10 mouse cellular contexts compared by ENCODE assay signal in the genomic region with DNA sequence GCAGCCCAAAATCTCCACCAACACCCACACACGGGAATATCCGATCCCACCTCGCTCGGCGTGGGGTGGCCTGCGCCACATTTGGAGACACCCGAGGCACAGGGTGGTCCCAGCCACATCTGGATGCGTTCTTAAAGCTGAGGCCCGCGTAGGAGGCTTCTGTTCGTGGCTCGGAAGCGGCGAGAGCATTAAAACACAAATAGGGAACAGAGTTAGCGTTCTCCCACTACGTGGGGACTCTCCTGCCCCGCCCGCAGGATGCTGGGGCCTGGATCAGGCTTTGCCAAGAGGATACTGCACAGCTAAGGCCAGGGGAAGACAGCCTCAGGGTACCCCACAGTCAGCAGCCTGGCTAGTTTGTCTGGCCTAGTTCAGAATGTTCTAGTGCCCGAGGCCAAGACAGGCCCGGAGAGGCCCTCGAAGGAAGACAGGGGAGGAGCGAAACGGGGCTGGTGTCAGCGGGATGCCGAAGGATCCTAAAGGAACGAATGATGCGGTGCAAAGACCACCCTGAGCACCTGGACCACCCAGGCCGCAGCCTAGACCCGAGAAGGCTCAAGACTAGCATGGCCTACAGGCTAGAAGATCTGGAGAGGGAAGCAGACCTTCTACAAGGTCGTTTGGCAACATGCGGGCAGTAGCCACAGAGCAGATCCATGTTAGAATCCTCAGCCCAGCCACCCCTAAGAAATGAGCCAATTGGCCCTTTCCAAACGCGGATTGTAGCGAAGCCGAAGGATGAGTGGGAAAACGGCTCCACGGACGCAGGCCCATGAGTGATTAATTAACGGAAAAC.
DNase-seq lines count a peak whose midpoint lies in the region; ATAC-seq lines count a peak whose summit lies in the region.
"Had no signal": no experiment of that assay in that cellular context is flagged by ENCODE, and none has a peak within 500 bp of the region (broad histone marks: within the 10 kb centered on the region; RNA-seq: fewer than 3 reads in every experiment).

No protein-coding gene starts in this region.

- H3K9ac ChIP-seq in kidney, embryonic 16.5 days (replicated peaks; ENCODE audit: low read length) = peak overlapping the region; percentile 57
- H3K9ac ChIP-seq in embryonic facial prominence, embryonic 14.5 days (ENCODE audit: low read depth, low read length) = peak overlapping the region; percentile 59
- H3K9ac ChIP-seq in intestine, embryonic 14.5 days (ENCODE audit: low read length) = peak overlapping the region; percentile 36; the same call in 1 of the 2 replicates
- H3K9ac ChIP-seq in neural tube, embryonic 12.5 days = peak overlapping the region; percentile 52; the same call in 1 of the 2 replicates

- peaks cover 31% of the 10 kb centered on the region for H3K27me3 ChIP-seq in kidney, embryonic 16.5 days (ENCODE audit: insufficient read depth, low read length)
- H3K27me3 ChIP-seq in embryonic facial prominence, embryonic 14.5 days (replicated peaks; ENCODE audit: control insufficient read depth, insufficient read depth, low read length) = peaks cover 32% of the 10 kb centered on the region
- peaks cover 41% of the 10 kb centered on the region for H3K27me3 ChIP-seq in intestine, embryonic 14.5 days (replicated peaks; ENCODE audit: control insufficient read depth, insufficient read depth, low read length)
- H3K27me3 ChIP-seq in neural tube, embryonic 12.5 days (replicated peaks) = peaks cover 42% of the 10 kb centered on the region
- H3K27me3 ChIP-seq: Patski had no signal

- peak overlapping the region; percentile 82 for H3K4me2 ChIP-seq in kidney, embryonic 16.5 days (replicated peaks; ENCODE audit: low read depth, low read length)
- H3K4me2 ChIP-seq in embryonic facial prominence, embryonic 14.5 days (ENCODE audit: low read depth, low read length) = peak overlapping the region; percentile 75
- H3K4me2 ChIP-seq in intestine, embryonic 14.5 days (ENCODE audit: low read length) = peak overlapping the region; percentile 91
- H3K4me2 ChIP-seq in neural tube, embryonic 12.5 days (replicated peaks) = peak overlapping the region; percentile 76

- DNase-seq in kidney, adult 11 months = no peak
- DNase-seq in embryonic facial prominence, embryonic 14.5 days (ENCODE audit: low spot score) = peak; percentile 55
- DNase-seq in intestine, embryonic 14.5 days (ENCODE audit: low spot score) = peak; percentile 70
- no peak for DNase-seq in adrenal gland, postnatal 4 days (ENCODE audit: low spot score in 2 of 2)
- no peak for DNase-seq in spleen, postnatal 4 days (ENCODE audit: low spot score in 2 of 2)
- DNase-seq in spleen, adult 18-20 months = no peak

- H3K4me1 ChIP-seq in kidney, embryonic 16.5 days (ENCODE audit: insufficient read depth, low read length) = peaks cover 26% of the 10 kb centered on the region
- H3K4me1 ChIP-seq in embryonic facial prominence, embryonic 14.5 days (ENCODE audit: control insufficient read depth, insufficient read depth, low read length) = peaks cover 24% of the 10 kb centered on the region
- peaks cover 16% of the 10 kb centered on the region for H3K4me1 ChIP-seq in intestine, embryonic 14.5 days (replicated peaks; ENCODE audit: control insufficient read depth, insufficient read depth, low read length)
- peaks cover 21% of the 10 kb centered on the region for H3K4me1 ChIP-seq in neural tube, embryonic 12.5 days

- 24% methylated on average over 39 of the region's 39 CpGs for WGBS in kidney, embryonic 16.5 days
- 9% methylated on average over 39 of the region's 39 CpGs for WGBS in embryonic facial prominence, embryonic 14.5 days
- 43% methylated on average over 39 of the region's 39 CpGs for WGBS in intestine, embryonic 14.5 days
- 15% methylated on average over 39 of the region's 39 CpGs for WGBS in neural tube, embryonic 12.5 days

- peak overlapping the region; percentile 51 for H3K4me3 ChIP-seq in kidney, embryonic 16.5 days (ENCODE audit: low read length)
- H3K4me3 ChIP-seq in embryonic facial prominence, embryonic 14.5 days (ENCODE audit: low read depth, low read length) = peak overlapping the region; percentile 40
- peak overlapping the region; percentile 39 for H3K4me3 ChIP-seq in intestine, embryonic 14.5 days (ENCODE audit: low read depth, low read length)
- H3K4me3 ChIP-seq in neural tube, embryonic 12.5 days = peak overlapping the region; percentile 38

- H3K36me3 ChIP-seq in kidney, embryonic 16.5 days (ENCODE audit: insufficient read depth, low read length) = no peaks in the 10 kb centered on the region
- no peaks in the 10 kb centered on the region for H3K36me3 ChIP-seq in embryonic facial prominence, embryonic 14.5 days (ENCODE audit: control insufficient read depth, insufficient read depth, low read length)
- no peaks in the 10 kb centered on the region for H3K36me3 ChIP-seq in intestine, embryonic 14.5 days (ENCODE audit: control insufficient read depth, insufficient read depth, low read length)
- no peaks in the 10 kb centered on the region for H3K36me3 ChIP-seq in neural tube, embryonic 12.5 days

- no peaks in the 10 kb centered on the region for H3K9me3 ChIP-seq in kidney, embryonic 16.5 days (ENCODE audit: low read length)
- no peaks in the 10 kb centered on the region for H3K9me3 ChIP-seq in embryonic facial prominence, embryonic 14.5 days (ENCODE audit: control insufficient read depth, low read length)
- H3K9me3 ChIP-seq in intestine, embryonic 14.5 days (ENCODE audit: control insufficient read depth, low read length) = no peaks in the 10 kb centered on the region
- H3K9me3 ChIP-seq in neural tube, embryonic 12.5 days = no peaks in the 10 kb centered on the region

- H3K27ac ChIP-seq in kidney, embryonic 16.5 days (ENCODE audit: low read length) = no peak overlapping the region
- peak overlapping the region; percentile 74 for H3K27ac ChIP-seq in embryonic facial prominence, embryonic 14.5 days (replicated peaks; ENCODE audit: low read depth, low read length)
- H3K27ac ChIP-seq in intestine, embryonic 14.5 days (ENCODE audit: low read depth) = no peak overlapping the region
- no peak overlapping the region; the same call in 1 of the 2 replicates for H3K27ac ChIP-seq in neural tube, embryonic 12.5 days
- H3K27ac ChIP-seq: macrophage had no signal

- ATAC-seq in kidney, embryonic 16.5 days (ENCODE audit: low FRiP score, low TSS enrichment) = peak; percentile 60
- peak; percentile 47 for ATAC-seq in embryonic facial prominence, embryonic 14.5 days (ENCODE audit: low read depth)
- 0 out of 2 replicates have a peak, but pooled peaks have one; percentile 12 for ATAC-seq in intestine, embryonic 14.5 days (replicated peaks; ENCODE audit: low FRiP score, low TSS enrichment, low read depth)
- 0 out of 2 replicates have a peak, but pooled peaks have one; percentile 63 for ATAC-seq in neural tube, embryonic 12.5 days (ENCODE audit: low FRiP score, low read depth)
- ATAC-seq: Patski had no signal

Comparison
In these comparisons a context has a peak if more than half of its experiments do, and no peak if none do; other contexts are left out.
1. ATAC-seq: peak in every context shown above with its lines; median percentile 63 in neural tube, embryonic 12.5 days; 60 in kidney, embryonic 16.5 days; 47 in embryonic facial prominence, embryonic 14.5 days; 12 in intestine, embryonic 14.5 days.
2. DNase-seq: peak in embryonic facial prominence, embryonic 14.5 days (single experiment) and intestine, embryonic 14.5 days (single experiment); none in kidney, adult 11 months (single experiment), adrenal gland, postnatal 4 days (0 of 2), spleen, postnatal 4 days (0 of 2) and spleen, adult 18-20 months (0 of 2).
3. Peak in every context shown above with its lines, with median percentiles within 50 percentile points of each other: H3K4me2 ChIP-seq, H3K4me3 ChIP-seq and H3K9ac ChIP-seq.